Mouse (Mus musculus) embryonic fibroblast, embryonic 13.5 days (primary cell): ENCODE measurements at regions not wholly inside any gene's neighbourhood (a gene's known extent, or its start where the extent isn't known, plus 50 kb on each side); places are given as distances from the start of the nearest gene placed in this dataset.

Experiments
- H3K27ac ChIP-seq: 2 replicates; pipeline ENCODE4 v1.5.1; 2012; ENCODE audit warnings: low read length, control low read depth, inconsistent platforms; ENCODE audit not compliant: insufficient read depth
- H3K4me1 ChIP-seq: 2 replicates; pipeline ENCODE4 v1.6.1; 2011; ENCODE audit warnings: low read length; ENCODE audit not compliant: control insufficient read depth, insufficient read depth
- H3K4me3 ChIP-seq: 2 replicates; pipeline ENCODE4 v1.5.1; 2011; ENCODE audit warnings: mild to moderate bottlenecking, control low read depth, low read length; ENCODE audit not compliant: insufficient read depth
- CTCF ChIP-seq: IDR thresholded peaks from 2 replicates; pipeline ENCODE4 v1.5.1; 2011; ENCODE audit warnings: mild to moderate bottlenecking, control low read depth, low read length, moderate library complexity, borderline replicate concordance; ENCODE audit not compliant: insufficient read depth
- POLR2A ChIP-seq: IDR thresholded peaks from 2 replicates; pipeline ENCODE4 v1.6.1; 2011; ENCODE audit warnings: low read depth, mild to moderate bottlenecking, control low read depth, low read length, moderate library complexity

- H3K27ac ChIP-seq: no peak overlapping the region
- TF ChIP-seq CTCF (no peak), POLR2A (no peak)
- H3K4me3 ChIP-seq: no peak overlapping the region
- H3K4me1 ChIP-seq: no peaks in the 10 kb centered on the region
Observed at GRCm38 (mm10) chr3:56479529-56479928, 296.0 kb upstream of the Nbea start.

- no peaks in the 10 kb centered on the region for H3K4me1 ChIP-seq
- TF ChIP-seq CTCF (no peak), POLR2A (no peak)
- H3K4me3 ChIP-seq: no peak overlapping the region
- H3K27ac ChIP-seq: no peak overlapping the region
Observed at GRCm38 (mm10) chr3:56478544-56479140, 295.1 kb upstream of the Nbea start.

DNA sequence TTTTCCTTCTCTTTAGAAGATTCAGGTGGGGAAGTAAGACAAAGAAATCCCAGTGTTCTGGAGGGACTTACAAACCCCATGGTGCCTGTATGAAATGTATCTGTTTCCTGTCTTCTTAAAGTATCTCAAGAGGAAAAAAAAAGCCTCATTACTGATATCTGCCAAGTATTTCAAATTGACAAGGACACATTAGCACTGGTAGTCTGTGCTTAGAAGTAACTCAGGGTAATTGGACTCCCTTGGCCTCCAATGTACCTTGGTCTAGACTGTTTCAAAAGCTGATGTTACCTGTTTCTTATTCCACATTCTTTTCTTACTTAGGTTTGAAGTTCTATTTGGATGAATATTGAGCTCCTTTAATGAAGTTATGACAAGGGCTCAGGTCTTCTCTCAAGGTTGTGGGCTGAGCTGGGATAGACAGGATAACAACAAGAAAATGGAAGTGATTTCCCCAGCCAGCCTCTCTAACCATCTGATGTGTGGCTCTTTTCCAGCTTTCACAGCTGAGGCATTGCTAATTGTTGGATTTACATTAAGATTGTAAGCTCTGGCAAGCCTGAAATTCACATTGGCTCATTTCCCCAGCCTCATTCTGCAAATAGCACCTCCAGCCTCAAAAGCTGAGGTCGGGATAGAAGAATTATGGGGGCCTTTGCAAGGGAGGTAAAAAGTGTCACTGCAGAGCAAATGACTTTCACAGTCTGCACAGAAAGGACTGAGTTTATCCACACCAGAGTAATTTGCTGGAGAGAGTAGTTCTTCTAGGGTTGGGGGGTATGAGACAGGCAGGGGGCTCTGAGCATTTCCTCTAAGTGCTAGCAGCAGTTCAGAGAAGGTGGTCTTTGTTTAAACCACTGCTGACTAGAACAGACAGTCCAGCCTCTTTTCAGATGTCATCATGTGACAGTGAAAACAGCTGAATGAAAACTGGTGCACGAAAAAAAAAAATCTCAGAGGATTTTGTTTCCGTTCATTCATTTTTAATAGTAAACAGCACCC is 292.3 kb upstream of the Nbea start:
- H3K4me1 ChIP-seq: no peaks in the 10 kb centered on the region
- H3K4me3 ChIP-seq: no peak overlapping the region
- no peak overlapping the region for H3K27ac ChIP-seq
- TF ChIP-seq POLR2A (no peak), CTCF (no peak)

GRCm38 (mm10) chr3:56472651-56473050 is 289.1 kb upstream of the Nbea start:
- TF ChIP-seq POLR2A (no peak), CTCF (no peak)

DNA sequence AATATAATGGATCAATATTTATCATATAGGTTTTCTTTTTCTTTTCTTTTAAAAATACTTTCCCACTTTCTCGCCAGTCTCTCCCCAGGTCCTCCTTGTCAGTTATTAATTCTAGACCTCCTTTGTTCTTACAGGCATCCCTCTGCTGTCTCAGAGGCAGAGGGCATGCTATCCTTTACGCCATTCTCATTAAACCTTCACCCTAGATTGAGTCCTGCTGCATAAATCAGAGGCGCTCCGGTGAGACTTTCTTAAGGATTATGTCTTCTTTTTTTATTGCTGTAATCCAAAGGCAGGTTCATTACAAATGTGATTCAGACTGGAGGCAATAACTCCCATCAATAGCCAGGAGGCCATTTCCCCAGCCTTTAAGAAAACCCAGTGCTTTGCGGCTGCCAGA is 288.3 kb upstream of the Nbea start:
- TF ChIP-seq POLR2A (no peak), CTCF (no peak)
- no peak overlapping the region for H3K4me3 ChIP-seq
- H3K27ac ChIP-seq: no peak overlapping the region
- no peaks in the 10 kb centered on the region for H3K4me1 ChIP-seq

More at GRCm38 (mm10) chr3:56472651-56473050, 289.1 kb upstream of the Nbea start:
- Histone ChIP-seq H3K4me1 (no peaks in the 10 kb centered on the region), H3K27ac (no peak overlapping the region), H3K4me3 (no peak overlapping the region)

DNA sequence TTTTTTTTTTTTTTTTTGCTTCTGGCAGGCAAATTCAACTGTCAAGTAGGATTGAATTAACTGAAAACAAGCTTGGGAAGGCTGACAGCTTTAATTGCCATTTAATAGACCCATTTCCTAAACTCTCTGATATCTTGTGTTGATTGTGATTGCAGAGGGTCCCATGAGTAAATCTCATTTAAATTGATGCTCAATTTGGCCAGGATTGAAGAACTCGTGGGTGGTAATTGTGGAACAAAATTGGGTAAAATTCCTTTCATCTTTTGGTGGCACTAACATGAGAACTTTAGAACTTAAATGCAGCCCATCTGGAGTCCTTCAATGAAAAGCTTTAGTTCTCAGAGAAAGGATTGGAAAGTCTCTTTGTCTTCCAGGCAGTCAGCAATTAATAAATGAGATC is 287.7 kb upstream of the Nbea start:
- H3K4me1 ChIP-seq: no peaks in the 10 kb centered on the region
- TF ChIP-seq CTCF: no peak
- no peak for TF ChIP-seq POLR2A
- no peak overlapping the region for H3K4me3 ChIP-seq
- no peak overlapping the region for H3K27ac ChIP-seq

DNA sequence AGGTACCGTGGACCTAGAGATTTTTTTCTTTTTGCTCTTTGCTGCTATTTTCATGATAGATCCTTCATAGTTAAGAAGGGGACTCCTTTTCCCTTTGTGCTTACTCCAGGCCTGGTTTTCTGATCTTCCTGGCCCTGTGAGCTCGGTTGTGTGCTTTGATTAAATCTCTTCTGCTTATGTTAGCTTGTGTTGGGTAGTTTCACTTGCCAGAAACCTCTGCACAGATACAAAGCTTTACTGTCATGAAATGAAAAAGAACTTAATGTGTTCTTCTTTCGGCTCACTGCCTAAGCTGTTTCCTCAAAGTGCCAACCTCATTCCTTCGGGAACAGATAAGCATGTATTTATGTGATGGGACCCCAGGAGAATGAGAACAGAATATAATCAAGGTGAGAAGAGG is 274.1 kb upstream of the Nbea start:
- no peak overlapping the region for H3K4me3 ChIP-seq
- TF ChIP-seq CTCF (no peak), POLR2A (no peak)
- no peaks in the 10 kb centered on the region for H3K4me1 ChIP-seq
- no peak overlapping the region for H3K27ac ChIP-seq

DNA sequence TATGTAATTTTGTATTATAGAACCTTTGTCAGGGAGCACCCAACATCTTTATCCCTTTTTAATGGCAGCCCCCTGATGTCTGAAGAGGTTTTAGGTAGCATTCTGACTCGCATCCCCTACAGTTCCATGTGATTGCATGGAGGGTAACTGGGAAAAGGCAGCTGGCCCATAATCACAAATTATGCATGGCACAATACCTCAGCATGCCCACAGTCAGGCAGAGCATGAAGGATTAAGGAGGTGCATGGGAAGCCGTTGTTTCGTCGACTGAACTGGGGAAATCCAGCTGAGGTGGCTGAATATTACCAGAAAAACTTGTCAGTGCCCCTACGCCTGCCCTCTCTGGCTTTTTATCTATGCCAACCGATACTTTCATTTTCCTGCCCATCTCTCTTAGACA is 272.8 kb upstream of the Nbea start:
- no peaks in the 10 kb centered on the region for H3K4me1 ChIP-seq
- TF ChIP-seq CTCF (no peak), POLR2A (no peak)
- no peak overlapping the region for H3K27ac ChIP-seq
- no peak overlapping the region for H3K4me3 ChIP-seq

DNA sequence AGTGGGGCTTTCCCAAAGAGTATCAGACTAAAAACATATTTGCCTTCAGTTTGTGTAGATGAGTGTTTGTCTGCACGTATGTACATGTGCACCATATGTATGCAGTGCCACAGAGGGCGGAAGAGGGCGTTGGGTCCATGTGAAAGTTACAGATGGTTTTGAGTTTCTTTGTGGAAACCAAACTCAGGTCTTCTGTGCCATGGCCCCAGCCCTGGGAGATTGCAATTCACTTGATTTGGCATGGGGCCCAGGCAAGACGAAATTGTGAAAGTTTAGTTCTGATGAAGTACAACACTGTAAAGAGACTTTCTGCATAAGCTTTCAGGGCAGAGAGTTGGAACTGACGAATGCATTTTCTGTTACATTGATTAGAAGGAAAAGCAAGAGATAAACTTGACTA is 255.4 kb upstream of the Nbea start:
- TF ChIP-seq POLR2A (no peak), CTCF (no peak)
- H3K4me3 ChIP-seq: no peak overlapping the region
- H3K27ac ChIP-seq: no peak overlapping the region
- no peaks in the 10 kb centered on the region for H3K4me1 ChIP-seq
